Mouse (Mus musculus) retina, adult 2 months (tissue): Measurements from ENCODE around the gene Olfr742.

Source experiments
- DNase-seq: peaks from one replicate; pipeline ENCODE4 v3.0.0-alpha.2; 2012; ENCODE audit warnings: low read depth, low spot score

Olfr742 gene

DNA sequence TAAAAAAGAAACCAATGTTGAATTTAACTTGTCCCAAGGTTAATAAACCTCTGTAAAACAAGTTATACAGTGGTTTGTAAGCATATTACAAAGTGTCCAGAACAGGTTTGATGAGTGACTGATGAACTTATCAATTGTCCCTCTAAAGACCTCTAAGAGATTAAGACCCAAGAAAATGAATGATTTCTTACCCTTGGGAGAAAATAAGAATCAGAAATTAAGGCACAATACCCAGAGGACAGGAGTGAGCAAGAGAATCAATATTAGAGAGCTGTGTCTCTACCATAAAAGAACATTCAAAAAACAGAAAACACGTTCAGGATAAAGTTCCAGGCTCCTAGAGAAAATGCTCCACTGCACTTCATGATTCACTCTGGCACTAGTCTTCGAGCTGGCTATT, at the start of gene Olfr742:
Olfr742 (plus strand) TSS at position 301 of the 400 bp plus-strand sequence.
- no peak for DNase-seq

DNA sequence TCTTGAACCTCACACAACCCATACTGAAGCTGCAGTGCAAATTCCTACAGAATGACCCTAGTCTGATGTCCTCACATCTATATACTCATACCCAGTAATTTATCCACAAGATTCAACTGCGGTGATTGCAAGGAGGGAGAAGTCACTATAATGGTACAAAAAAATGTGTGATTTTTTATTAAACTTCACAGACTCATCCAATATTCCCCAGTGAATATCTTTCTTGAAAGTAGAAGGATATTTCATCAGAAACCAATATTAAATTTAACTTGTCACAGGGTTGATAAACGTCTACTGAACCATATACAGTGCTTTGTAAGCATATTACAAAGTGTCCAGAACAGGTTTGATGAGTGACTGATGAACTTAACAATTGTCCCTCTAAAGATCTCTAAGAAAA, 31.0 kb upstream of the Olfr742 start, which contains the start of gene Olfr741:
Olfr741 (plus strand) TSS at position 301 of the 400 bp plus-strand sequence.
- no peak for DNase-seq

DNA sequence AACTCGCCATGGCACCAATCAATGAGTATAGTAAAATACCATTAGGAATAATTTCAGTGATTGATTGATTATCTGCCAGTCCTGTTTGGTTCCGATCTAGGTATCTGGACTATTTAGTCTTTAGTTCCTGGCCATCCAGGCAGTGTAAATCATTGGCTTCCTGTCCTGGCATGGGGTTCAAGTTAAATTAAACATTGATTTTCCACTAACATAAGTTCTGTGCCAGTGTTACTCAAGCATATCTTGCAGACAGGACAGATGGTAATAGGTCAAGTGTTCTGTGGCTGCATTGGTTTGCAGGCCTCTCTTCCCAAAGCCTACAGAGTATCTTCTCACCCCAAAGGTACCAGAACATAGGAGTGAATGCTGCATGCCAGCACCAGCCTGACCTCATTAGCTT, 25.0 kb upstream of the Olfr742 start:
- DNase-seq = no peak

GRCm38 (mm10) chr14:50521539-50521938, 18.1 kb downstream of the Olfr742 start, which contains the start of gene Olfr743:
TSS of gene Olfr743 (plus strand) at chr14:50521839.
- no peak for DNase-seq

DNA sequence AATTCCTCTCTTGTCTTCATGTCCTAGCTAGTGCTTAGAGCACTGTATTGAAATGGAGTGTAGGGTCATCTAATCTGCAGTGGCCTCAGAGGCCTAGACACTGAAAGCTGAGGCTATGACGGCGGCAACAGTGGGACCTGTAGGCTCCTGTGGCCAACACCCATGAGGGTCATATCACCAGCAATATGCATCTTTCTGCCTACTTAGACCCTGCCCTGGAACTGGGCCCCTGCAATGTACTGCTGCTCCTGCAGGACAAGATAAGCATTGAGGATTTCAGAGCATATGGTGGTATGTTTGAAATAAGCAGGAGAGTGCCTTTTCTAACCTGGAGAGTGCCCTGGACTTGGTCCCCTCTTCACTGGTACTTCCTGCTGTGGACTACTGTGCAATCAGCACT, 49.3 kb downstream of the Olfr742 start:
- no peak for DNase-seq
